Mouse (Mus musculus) liver, embryonic 14 days (tissue): ENCODE measurements around the gene Aicda. TPM values are rescaled to one million over a fixed set of nuclear protein-coding genes. Genes with fewer than 3 reads are reported as not detected.

ENCODE experiments used
- polyA plus RNA-seq: library from polyadenylated mRNA; depleted of rRNA; stranded (reverse); fragments of >200 nt; gene quantifications from 2 replicates; pipeline ENCODE4 v1.2.3, GENCODE M21; 2012; rRNA removed

Gene Aicda
- not detected in 2 replicates for polyA plus RNA-seq

GRCm38 (mm10) chr6:122553606-122554005, at the start of gene Aicda:
Gene Aicda, plus strand, starts transcription at chr6:122553801.

GRCm38 (mm10) chr6:122505545-122505944, 48.1 kb upstream of the Aicda start, which contains the start of gene Mfap5:
Gene Mfap5, plus strand, starts transcription at chr6:122505845.

GRCm38 (mm10) chr6:122602242-122602991, 48.8 kb downstream of the Aicda start, which contains the start of gene Apobec1:
Gene Apobec1, minus strand, starts transcription at chr6:122602444.

GRCm38 (mm10) chr6:122609771-122610170, 56.2 kb downstream of the Aicda start, which contains the start of gene Gdf3:
Gene Gdf3, minus strand, starts transcription at chr6:122610087.

Other genes starting within 250 kb of the Aicda start
- 49.1 and 56.9 TPM in 2 replicates for gene M6pr, start 245.1 kb upstream of the Aicda start, polyA plus RNA-seq
- gene Phc1, start 213.2 kb upstream of the Aicda start, polyA plus RNA-seq: 2.1 and 2.2 TPM in 2 replicates
- gene Rimklb, start 55.0 kb upstream of the Aicda start, polyA plus RNA-seq: 0.35 and 1.00 TPM in 2 replicates
- gene Mfap5, start 48.0 kb upstream of the Aicda start, polyA plus RNA-seq: 0.12 and 0.27 TPM in 2 replicates
- gene Apobec1, start 48.6 kb downstream of the Aicda start, polyA plus RNA-seq: 3.6 and 5.6 TPM in 2 replicates
- gene Gdf3, start 56.3 kb downstream of the Aicda start, polyA plus RNA-seq: 1.5 and 1.6 TPM in 2 replicates
- not detected in 2 replicates for gene Dppa3, start 72.6 kb downstream of the Aicda start, polyA plus RNA-seq
- gene Nanog, start 153.7 kb downstream of the Aicda start, polyA plus RNA-seq: 0.01 TPM in 2 replicates
- 8.7 and 10.6 TPM in 2 replicates for gene Slc2a3, start 247.8 kb downstream of the Aicda start, polyA plus RNA-seq